Mouse (Mus musculus) layer of hippocampus, adult 18-20 months (tissue): ENCODE results near the gene Obsl1. TPM values are rescaled to one million over a fixed set of nuclear protein-coding genes. Genes with fewer than 3 reads are reported as not detected.

Experiments used
- DNase-seq, 2 experiments: peaks; one replicate each; pipeline ENCODE4 v3.0.0; 2022; ENCODE audit warnings: low spot score in 2 of 2
- total RNA-seq, 2 experiments: library from RNA; stranded (reverse); gene quantifications; 2 replicates each; pipeline ENCODE4 v1.2.3; 2021

Gene Obsl1
- total RNA-seq, 2 experiments from 2014 or later = 18.3 to 19.2 TPM

DNA sequence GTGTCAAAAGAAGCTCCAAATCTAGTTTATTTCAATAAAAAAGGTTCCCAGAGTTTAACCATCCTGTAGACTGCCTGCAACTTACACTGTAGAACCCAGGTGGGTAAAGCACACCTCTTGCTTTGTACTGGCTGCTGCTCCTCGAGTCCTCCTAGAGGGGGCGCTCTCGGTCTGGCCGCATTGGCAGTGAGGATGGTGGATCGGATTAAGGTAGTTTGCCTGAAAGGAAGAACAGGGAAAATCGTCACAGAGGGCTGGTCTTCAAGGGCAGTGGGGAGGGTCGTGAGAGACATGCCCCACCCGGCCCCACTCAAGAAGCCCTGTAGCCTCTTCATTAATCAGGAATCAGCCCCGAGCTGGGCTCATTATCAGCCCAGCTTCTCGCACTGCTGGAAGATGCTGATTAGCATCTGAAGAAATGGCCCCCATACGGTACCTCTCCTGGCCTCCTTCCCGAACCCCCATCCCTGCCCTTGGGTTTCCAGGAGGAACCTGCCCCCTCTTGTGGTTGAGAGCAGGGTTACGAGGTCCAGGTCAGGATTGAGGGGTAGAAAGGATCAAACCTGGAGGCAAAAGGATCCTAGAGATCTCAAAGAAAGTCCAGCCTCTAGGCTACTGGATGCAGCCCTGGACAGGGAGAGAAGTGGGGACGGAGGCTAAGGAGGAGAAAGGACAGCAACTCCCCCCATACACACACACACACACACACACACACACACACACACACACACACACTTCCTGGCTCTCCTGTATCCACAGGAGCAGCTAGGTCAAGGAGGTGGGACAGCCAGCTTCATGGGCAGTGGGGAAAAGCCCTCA is 49.3 kb downstream of the Obsl1 start:
- DNase-seq = no peak

DNA sequence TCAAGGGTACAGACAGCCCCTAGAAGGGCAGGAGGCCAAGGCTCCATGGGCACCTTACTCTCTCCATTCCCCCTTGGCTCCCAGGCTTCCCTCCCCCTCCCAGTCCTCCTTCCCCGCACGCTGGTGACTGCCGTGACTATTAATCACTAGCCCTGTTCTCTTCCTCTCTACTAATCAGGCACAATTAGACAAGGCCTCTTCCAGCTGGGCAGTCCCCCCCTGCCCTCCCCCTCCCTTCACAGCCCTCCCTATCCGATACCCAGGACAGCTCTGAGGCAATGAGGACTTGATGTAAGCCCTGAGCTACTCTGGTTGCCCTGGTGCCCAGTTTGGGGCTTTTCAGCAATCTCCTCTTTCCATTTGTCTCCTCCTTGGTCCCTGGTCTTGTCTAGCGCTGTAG is 50.3 kb downstream of the Obsl1 start:
- no peak for DNase-seq

DNA sequence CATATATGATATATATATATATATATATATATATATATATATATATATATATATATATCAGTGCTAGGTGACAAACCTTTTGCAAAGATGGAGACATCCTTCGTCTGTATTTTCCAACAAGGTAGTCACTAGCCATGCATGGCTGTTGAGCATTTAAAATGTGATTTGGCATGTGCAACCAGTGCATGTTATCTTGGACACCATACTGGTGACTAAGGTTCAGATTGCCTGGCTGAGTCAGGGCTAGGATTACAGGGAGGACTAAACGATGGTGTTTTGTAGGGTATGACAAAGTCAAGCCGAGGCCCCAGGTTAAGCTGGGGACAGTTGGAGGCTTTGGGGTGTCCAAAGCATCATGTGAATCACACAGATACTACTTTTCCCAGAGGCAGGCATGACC is 50.8 kb downstream of the Obsl1 start:
- DNase-seq = no peak

DNA sequence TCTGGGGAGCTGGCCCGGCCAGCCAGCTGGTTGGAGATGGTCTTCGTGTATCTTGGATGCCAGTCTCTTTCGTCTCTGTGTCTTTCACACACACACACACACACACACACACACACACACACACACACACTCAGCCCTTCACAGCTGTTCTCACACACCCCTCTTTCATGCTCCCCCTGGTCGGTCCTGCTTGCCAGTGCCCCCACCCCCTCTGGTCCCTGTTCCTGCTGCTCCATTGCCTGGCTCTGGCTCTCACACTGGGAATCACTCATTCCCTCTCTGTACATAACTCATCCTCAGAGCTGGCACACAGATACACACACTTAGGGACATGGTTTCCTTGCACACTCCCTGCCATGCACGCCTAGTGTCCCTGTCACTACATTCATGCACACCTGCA is 54.4 kb downstream of the Obsl1 start:
- DNase-seq = no peak

DNA sequence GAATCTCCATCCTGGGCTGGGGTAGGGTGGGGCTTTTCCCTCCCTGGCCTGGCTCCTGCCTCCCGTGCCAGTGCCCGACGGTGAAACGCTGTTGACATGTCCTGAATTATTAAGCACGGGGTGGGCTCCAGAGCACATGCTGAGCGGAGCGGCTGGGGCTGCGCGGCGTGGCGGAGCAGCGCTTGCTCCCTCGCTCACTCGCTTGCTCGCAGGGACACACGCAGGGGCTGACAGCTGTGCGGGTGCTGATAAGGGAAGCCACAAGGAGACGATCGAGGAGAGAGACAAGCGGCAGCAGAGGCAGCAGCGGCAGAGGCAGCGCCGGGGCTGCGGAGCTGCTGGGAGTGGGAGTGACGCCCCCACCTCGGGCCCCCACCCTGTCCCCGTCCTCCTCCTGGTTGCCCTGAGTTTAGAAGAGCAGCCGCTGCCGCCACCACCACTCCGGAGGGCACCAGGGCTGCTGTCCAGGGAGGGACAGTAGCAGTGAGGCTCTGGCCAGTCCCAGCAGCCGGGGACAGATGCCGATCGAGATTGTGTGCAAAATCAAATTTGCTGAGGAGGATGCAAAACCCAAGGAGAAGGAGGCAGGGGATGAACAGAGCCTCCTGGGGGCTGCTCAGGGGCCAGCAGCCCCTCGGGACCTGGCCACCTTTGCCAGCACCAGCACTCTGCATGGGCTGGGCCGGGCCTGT is 55.8 kb downstream of the Obsl1 start, which contains the start of gene Asic4:
TSS of gene Asic4 (plus strand) at position 123 of the 692 bp plus-strand sequence.
- DNase-seq = no peak

DNA sequence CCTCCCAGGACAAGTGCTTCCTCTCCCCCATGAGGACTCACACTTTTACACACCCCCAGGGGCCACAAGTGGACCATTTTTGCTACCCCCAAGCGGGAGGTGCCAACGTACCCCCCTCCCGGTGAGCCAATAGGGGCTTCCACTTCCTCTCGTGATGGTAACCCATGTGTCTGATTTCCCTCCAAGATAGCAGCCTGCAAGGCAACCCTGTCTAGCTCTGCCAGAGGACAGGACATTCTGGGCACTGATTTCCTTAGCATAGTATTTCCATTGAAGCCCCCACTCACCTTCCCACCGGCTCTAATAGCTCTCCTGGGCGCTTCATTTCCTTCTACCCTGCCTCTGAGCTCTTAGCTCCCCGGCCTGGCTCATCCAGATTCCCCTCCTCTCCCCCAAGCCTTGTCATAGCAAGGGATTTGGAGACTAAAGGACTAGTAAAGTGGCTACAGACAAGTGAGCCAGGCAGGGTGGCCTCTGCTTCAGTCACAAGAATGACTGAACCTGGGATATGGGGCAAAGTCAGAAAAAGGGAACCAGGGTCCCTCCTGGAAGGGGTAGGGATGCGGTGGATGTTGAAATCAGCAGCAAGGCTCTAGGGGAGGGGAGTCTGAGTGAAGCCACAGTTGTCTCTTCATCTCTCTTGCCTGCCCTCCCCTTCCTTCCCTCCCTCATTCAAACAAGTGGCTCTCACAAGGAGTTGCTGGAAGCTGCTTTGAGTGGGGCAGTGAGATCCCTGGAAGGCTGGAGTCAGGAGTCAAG is 56.7 kb downstream of the Obsl1 start:
- no peak for DNase-seq

DNA sequence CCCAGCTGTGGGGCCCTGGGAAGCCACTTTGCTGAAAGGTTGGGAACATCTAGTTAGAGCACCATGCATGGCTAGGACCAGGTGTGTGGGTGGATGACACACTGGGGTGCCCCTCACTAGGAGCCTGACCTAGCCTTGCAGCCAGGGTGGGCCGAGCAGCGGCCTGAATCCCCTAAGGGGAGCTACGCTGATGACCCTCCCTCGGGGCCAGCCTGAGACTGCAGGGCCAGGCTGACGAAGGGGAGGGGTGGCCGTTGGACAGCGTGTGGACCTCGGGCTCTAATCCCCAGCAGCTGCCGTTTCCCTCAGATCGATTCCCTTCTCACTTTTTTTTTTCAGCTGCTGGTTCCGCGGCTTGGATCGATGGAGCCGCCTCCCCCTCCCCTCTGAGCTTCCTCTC is 57.3 kb downstream of the Obsl1 start:
- no peak for DNase-seq

DNA sequence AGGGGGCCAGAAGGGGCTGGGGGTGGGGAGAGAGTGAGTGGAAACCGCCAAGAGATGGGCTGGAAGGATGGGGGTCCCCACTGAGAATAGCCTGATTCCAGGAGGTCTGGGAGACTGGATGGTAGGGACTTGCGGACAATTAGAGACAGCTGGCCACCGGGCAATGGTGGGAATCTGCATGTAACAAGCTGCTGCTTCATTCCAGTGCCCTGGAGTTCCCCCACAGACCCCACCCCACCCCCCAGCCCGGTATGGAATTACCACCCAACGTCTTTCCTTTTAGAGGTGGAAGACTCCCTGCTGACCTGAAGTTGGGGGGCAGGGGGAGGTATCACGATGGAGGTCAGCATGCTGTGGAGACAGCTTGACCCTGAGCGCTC is 58.2 kb downstream of the Obsl1 start:
- DNase-seq = no peak

DNA sequence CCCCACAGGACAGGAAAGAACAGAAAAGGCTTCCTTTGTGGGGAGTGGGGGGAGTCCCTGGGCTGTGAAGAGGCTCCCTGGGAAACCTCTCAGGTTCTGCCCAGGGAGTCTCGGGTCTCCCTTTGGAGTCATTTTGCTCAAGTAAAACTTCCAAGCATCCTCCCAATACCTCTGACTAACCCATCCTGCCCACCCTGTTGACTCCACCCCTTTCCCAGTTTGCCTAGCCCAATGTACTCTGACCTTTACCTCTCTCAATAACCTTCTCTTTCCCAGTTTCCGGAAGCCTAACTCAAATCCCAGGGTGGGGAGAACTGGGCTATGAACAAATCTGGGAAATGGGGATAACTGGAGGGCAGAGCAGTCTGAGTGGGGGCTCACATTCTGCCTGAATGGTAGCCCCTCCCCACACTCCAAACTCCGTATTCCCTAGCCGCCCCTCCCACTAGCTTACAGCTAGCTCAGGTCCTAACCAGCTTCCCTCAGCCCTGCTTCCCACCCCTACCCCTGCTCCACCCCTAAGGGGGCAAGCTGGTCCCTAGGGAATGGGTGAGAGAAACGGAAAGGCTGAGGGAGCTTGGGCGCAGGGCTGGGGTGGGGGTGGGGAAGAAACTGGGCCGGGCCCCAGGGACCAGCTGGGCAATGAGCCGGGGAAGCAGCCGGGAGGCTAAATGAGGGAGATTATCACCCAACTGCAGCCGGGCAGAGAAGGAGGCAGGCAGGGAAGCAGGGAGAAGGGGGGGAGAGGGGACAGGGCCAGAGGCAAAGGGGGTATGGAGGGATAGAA is 58.8 kb downstream of the Obsl1 start:
- DNase-seq = no peak

DNA sequence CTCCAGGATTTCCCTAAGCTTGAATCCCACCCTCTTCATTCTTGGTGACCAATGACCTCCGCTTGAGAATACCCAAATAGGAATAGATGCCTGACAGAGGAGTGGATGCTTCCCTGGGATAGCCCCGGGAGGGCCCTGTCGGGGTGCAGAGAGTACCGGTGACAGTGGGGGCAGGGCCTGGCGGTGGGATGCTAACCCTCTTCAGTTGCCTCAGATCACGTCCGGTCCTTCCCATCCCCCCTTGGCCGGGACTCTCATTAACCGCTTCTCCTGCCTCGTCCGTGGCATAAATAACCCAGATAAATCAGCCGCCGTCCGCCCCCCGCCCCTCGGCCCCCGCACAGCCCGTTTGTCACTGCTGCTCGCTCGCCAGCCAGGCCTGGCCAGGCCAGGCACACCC is 59.6 kb downstream of the Obsl1 start:
- no peak for DNase-seq

DNA sequence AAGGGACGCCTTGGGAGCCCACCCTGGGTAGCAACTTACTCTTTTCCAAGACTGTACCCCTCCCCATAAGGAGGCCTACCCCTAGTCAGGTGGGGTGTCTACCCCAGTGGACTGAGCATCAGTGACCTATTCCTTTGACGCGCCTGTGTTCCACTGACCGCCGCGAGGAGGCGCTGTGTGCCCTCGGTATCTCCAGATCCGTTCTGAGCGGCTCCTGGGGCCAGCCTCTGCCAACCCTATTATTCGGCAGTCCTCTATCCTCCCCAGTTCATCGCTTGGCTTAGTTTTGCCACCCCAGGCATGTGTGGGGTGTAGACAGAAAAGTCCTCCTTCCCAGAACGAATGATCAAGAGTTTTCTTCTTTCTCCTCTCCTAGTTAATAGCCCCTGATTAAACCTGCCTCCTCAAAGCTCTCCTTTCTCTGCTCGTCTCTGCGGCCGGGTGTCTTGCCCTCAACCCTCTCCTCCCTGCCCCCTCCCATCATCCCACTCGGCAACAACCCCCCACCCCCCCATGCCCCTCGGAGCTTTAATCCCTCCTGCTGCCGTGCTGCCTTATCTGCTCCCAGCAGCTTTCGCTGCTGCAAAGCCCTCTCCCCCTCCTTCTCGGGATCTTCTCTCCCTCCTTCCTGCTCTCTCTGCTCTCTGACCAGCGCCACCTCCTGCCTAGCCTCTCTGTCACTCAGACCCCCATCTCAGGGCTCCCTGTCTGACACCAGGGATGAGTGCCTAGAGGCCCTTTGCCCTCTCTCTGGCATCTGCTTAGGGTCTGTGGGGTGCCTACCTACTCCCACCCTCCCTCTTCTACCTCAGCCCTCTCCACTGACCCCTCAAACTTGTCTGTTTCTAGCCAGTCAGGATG is 60.3 kb downstream of the Obsl1 start:
- DNase-seq = peak; percentile 48 to 82

DNA sequence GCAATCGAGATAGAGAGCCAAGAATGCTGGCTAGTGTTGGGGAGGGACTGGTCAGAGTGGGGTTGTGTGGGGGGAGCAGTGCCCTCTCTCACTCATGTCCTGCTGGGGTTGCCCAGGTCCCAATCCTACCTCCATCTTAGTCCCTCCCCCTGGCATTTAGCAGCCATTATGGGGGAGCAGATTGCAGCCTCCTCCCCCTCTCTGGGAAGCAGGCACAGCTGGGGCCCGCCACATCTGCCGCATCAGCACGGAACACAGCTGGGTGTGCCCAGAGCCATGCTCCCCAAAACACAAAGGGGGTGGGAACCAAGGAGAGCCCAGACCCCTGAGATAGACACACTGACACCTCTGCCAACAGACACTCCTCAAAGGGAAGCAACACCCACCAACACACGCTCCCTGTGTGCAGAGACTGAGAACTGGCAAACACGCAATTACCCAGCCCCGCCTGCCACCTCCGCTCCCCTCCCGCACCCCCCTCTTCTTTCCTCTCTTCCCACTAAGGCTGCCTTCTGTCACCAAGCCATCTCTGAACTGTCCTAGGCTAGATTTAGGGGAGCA is 61.0 kb downstream of the Obsl1 start:
- peak; percentile 65 to 82 for DNase-seq

DNA sequence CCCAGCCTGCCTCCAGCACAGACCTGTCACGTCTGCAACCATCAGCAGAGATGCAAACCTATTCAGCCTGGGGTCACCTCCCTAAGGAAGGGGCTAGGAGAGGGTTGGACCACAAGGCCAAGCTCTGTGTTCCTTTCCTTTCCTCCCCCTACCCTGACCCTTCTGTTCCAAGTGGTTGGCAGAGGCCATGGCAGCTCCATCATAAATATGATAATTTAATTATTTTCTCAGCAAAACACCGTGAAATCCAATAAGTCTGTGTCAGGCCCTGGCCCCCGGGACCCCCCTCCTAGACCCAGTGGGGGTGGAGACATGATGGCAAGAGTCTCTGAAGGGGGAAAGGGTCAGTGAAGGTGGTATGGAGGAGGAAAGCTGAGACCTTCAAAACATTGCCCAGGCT is 62.0 kb downstream of the Obsl1 start:
- no peak for DNase-seq

DNA sequence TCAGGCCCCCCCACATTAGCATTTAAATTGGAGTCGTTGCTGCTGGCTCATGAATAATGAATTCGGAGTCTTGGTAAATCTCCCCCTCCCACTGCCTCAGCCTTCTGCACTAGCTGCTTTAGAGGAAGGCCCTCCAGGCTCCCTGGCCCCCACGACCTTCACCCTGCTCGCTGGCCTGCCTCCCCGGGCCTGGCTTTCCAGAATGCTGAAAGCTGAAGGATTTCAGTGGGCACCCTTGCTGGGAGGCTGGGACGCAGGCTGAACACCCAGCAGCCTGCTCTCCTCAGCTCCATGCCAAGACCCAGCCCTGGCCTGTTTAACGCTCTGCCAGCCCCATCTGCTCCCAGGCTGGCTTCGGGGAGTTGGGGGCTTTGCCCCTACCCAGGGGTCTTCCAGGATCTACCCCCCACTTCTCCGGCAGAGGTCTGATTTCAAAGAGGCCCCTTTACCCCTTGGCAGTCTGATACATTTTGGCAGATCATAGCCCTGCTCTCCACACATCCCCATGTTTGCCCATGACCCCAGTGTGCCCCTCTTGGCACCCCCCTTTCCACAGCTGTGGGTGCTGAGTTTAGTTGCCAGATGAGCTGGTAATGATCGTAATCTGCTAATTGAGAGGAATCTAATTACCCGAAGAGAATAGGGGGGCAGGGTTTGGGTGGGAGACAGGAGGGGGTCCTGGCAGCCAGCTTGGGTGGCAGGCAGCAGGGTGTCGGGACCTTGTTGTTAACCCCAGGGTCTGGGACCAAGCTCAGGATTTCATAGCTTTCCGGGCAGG is 62.8 kb downstream of the Obsl1 start:
- DNase-seq = no peak

DNA sequence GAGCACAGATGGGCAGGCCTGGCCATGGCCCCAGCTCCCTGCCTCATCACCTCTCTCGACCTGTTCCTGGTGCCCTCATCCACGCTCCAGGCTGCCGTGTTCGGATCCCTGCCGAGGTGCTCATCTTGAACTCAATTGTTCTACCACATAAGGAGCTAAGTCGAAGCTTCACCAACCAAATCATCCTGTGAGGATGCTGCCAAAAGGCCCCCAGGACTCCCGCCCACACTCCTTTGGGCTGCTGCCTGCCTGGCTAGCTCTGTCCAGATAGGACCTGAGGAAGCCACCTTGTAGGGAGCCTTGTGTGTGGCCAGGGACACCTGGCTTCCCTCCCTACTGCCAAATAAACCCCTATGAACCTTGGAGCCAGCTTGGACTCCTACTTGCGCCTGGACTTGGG is 63.4 kb downstream of the Obsl1 start:
- DNase-seq = no peak

DNA sequence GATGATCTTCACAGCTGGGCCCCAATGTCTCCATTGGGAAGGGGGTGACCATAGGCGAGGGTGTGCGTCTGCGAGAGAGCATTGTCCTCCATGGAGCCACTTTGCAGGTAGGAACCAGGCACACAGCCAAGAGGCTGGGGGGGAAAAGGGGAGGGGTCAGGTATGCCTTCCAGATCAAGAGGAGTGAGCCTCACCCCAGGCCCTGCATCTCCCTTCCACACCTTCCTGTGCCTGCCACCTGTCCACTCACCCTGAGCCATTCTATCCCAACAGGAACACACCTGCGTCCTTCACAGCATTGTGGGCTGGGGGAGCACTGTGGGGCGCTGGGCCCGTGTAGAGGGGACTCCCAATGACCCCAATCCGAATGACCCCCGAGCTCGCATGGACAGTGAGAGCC is 64.1 kb downstream of the Obsl1 start:
- no peak for DNase-seq

DNA sequence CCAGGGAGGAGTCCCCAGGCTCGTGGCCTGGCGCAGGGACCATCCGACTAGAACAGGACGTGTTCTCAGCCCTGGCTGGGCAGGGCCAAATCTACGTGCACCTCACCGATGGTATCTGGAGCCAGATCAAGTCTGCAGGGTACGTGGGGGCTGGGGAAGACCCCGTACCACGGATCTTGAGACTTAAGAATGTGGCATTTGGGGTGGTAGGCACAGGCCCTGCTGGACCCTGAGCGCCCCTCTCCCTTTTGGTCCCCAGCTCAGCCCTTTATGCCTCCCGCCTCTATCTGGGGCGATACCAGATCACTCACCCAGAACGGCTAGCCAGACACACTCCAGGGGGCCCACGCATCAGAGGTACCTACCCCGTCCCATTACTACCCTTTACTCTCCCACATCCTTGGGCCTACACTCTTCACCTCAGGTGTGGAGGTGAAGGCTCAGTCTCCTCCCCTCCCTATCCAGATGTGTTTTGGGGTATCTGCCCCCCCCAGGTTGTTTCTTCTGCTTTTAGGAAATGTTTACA is 64.7 kb downstream of the Obsl1 start:
- DNase-seq = no peak

DNA sequence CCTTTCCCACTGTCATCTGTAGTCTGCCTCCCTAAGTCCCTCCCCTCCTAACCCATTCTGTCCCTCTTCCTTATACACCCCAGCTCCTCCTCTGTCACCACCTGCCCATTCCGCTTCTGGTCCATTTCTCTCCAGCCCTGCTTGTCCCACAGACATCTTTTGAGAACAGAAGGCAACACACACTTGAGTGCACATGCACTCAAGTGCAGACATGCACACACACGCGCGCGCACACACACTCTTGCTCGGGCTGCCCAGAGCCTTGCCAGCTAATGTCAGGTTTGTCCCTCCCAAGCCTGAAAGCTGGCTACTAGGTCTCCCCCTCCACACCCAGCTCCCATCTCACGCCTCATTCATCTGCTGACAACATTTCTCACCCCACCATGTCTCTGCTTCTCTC is 65.6 kb downstream of the Obsl1 start:
- no peak for DNase-seq

DNA sequence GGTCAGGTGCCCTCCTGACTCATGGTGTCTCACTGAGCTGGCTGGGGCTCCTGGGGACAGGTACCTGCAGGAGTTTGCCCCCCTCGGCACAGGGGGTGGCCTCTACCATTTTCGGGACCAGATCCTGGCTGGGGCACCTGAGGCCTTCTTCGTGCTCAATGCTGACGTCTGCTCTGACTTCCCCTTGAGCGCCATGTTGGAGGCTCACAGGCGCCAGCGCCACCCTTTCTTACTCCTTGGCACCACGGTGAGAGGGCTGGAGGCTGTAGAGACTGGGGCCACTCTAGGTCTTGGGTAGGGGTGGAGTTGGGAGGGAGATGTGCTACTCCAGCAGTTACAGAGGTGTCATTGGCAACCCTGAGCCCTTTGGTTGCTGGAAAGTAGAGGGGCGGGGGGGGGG is 67.5 kb downstream of the Obsl1 start:
- no peak for DNase-seq
